Mouse (Mus musculus) heart, postnatal 36 days (tissue): ENCODE results near the gene Dgkg. TPM values are rescaled to one million over a fixed set of nuclear protein-coding genes. Genes with fewer than 3 reads are reported as not detected.

Experiments
- DNase-seq, 2 experiments: peaks; one replicate each; pipeline ENCODE4 v3.0.0; 2021 to 2022
- intact Hi-C: fragments of 180-260 bp; cut with DNase I; formaldehyde crosslinking; loops from one replicate; pipeline ENCODE4 v1.15.1; 2025
- total RNA-seq, 2 experiments: library from RNA; stranded (reverse); gene quantifications; 2 replicates each; pipeline ENCODE4 v1.2.3; 2021

Gene Dgkg
- total RNA-seq, 2 experiments from 2014 or later = 0.41 to 0.42 TPM

GRCm38 (mm10) chr16:22504049-22504448, 153.0 kb downstream of the Dgkg start:
- DNase-seq = peak; percentile 19 to 25
- intact Hi-C loops = no loop called here

- intact Hi-C loops = no loop called here
- no peak for DNase-seq
These were observed 153.6 kb downstream of the Dgkg start for GRCm38 (mm10) chr16:22503467-22503866.

GRCm38 (mm10) chr16:22501855-22502254, 155.2 kb downstream of the Dgkg start:
- intact Hi-C loops = no loop called here

GRCm38 (mm10) chr16:22500561-22500960, 156.5 kb downstream of the Dgkg start:
- no peak for DNase-seq
- intact Hi-C loops = no loop called here

More at GRCm38 (mm10) chr16:22501855-22502254, 155.2 kb downstream of the Dgkg start:
- no peak for DNase-seq

- DNase-seq = peak in 1 of 2 experiments; percentile 33
- intact Hi-C loops = no loop called here
These were observed 157.1 kb downstream of the Dgkg start for GRCm38 (mm10) chr16:22499951-22500350.

GRCm38 (mm10) chr16:22499447-22499846, 157.6 kb downstream of the Dgkg start:
- DNase-seq = no peak
- intact Hi-C loops = no loop called here

- intact Hi-C loops = no loop called here
- no peak for DNase-seq
These were observed 159.0 kb downstream of the Dgkg start for GRCm38 (mm10) chr16:22497976-22498375.

GRCm38 (mm10) chr16:22495259-22495658, 161.8 kb downstream of the Dgkg start:
- intact Hi-C loops = no loop called here
- no peak for DNase-seq

- intact Hi-C loops = no loop called here
- no peak for DNase-seq
These were observed 162.2 kb downstream of the Dgkg start for GRCm38 (mm10) chr16:22494815-22495214.

GRCm38 (mm10) chr16:22493396-22493795, 163.6 kb downstream of the Dgkg start:
- intact Hi-C loops = no loop called here
- DNase-seq = no peak

GRCm38 (mm10) chr16:22491446-22492166, 165.4 kb downstream of the Dgkg start:
- no peak for DNase-seq
- intact Hi-C loops = no loop called here

- intact Hi-C loops = no loop called here
These were observed 173.1 kb downstream of the Dgkg start for GRCm38 (mm10) chr16:22483900-22484299.

GRCm38 (mm10) chr16:22479322-22479721, 177.7 kb downstream of the Dgkg start:
- intact Hi-C loops = no loop called here
- no peak for DNase-seq

More at GRCm38 (mm10) chr16:22483900-22484299, 173.1 kb downstream of the Dgkg start:
- DNase-seq = no peak

GRCm38 (mm10) chr16:22471728-22472127, 185.3 kb downstream of the Dgkg start:
- intact Hi-C loops = no loop called here
- DNase-seq = no peak

- DNase-seq = no peak
- intact Hi-C loops = no loop called here
These were observed 187.6 kb downstream of the Dgkg start for GRCm38 (mm10) chr16:22469385-22469784.

GRCm38 (mm10) chr16:22467111-22467510, 189.9 kb downstream of the Dgkg start:
- DNase-seq = no peak
- intact Hi-C loops = no loop called here

GRCm38 (mm10) chr16:22466381-22466780, 190.6 kb downstream of the Dgkg start:
- intact Hi-C loops = no loop called here

GRCm38 (mm10) chr16:22462220-22462619, 194.8 kb downstream of the Dgkg start:
- intact Hi-C loops = no loop called here
- no peak for DNase-seq

More at GRCm38 (mm10) chr16:22466381-22466780, 190.6 kb downstream of the Dgkg start:
- no peak for DNase-seq

- DNase-seq = no peak
- intact Hi-C loops = no loop called here
These were observed 195.3 kb downstream of the Dgkg start for GRCm38 (mm10) chr16:22461728-22462127.

- DNase-seq = no peak
- intact Hi-C loops = no loop called here
These were observed 196.1 kb downstream of the Dgkg start for GRCm38 (mm10) chr16:22460960-22461359.

GRCm38 (mm10) chr16:22452082-22452481, 204.9 kb downstream of the Dgkg start:
- intact Hi-C loops = no loop called here

GRCm38 (mm10) chr16:22448093-22448492, 208.9 kb downstream of the Dgkg start:
- intact Hi-C loops = no loop called here
- DNase-seq = no peak

More at GRCm38 (mm10) chr16:22452082-22452481, 204.9 kb downstream of the Dgkg start:
- DNase-seq = no peak
